Mouse (Mus musculus) brain, embryonic 14.5 days (tissue): ENCODE data around the gene Bcl11a.

Experiments
- CTCF ChIP-seq: fragments of 200-500 bp; IDR thresholded peaks from 2 replicates; pipeline ENCODE4 v1.5.1; 2012; ENCODE audit warnings: inconsistent platforms, mild to moderate bottlenecking, moderate library complexity, borderline replicate concordance; ENCODE audit not compliant: insufficient read depth, insufficient read length; ENCODE audit errors: extremely low read depth
- POLR2A ChIP-seq: fragments of 200-500 bp; IDR thresholded peaks from 2 replicates; pipeline ENCODE4 v1.6.1; 2012; ENCODE audit warnings: mild to moderate bottlenecking, inconsistent platforms, borderline replicate concordance; ENCODE audit not compliant: poor library complexity, insufficient read depth, insufficient read length, severe bottlenecking; ENCODE audit errors: extremely low read depth

DNA sequence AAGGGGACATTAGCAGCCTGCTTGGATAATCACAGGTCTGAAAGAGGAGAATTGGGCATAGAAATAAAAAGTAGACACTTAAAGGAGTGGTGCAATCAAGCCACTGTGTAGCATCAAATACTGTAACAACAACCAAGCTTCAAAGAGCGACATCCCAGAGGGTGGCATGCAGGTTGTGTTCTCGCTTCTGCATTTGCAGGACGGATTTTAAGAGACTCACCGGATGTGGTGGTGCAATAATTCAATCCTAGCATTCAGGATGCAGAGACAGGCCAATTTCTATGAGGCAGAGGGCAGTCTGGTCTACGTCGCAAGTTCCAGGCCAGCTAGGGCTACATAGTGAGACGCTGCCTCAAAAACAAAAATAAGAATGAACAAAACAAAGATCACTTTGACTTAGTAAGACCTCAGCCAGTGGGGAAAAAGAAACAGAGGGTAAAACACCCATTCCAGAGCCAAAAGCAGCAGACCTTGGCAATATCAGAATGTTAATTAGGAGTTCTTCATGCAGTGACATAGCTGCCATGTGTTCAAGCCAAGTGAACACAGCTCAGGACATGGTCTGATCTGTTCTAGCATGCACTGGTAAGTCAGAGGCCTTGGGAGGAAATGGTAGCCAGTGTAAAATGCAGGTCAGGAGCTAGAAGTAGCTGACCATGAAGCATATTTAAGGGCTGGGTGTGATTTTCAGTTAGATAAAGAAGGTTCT is 74.4 kb downstream of the Bcl11a start:
- no peak for TF ChIP-seq CTCF
- no peak for TF ChIP-seq POLR2A
